Mouse (Mus musculus) erythroblast, embryonic 14.5 days (primary cell): ENCODE data around the gene Spink4.

Source experiments
- GATA1 ChIP-seq: IDR thresholded peaks from 2 replicates; pipeline ENCODE4 v1.6.1; 2012; ENCODE audit warnings: low read length, inconsistent platforms, mixed read lengths
- TAL1 ChIP-seq: IDR thresholded peaks from 3 replicates; pipeline ENCODE4 v1.6.1; 2012; ENCODE audit warnings: low read length, inconsistent platforms, mixed read lengths

DNA sequence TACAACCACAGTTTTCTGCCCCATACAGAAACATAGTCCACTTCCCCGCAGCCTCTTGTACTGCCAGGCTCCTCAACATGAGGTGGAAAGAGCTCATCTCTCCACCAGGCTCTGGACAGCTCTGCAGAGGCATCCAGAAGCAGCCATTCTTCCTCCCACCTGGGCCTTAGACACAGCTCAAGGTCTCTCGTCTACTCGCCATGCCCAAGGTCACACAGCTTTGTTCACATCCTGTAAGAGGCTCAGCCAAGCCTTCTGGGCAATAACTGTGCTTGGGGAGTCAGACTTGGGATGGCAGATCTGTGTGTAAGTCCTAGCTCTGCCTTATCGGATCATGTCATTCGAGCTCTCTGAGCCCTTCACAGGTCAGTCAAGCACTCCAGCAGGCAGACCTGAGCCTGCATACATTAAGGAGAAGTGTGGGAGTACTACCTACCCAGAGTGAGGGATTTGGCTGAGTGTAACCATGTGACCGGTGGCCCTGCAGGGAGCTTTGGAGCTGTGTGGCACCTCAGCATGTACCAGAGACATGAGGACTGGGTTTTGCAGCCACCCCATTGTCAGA lies 3.3 kb downstream of the Spink4 start:
- TF ChIP-seq TAL1: no peak
- no peak for TF ChIP-seq GATA1
